Mouse (Mus musculus) CD4-positive, CD25-positive, alpha-beta regulatory T cell, adult 9 weeks (primary cell): ENCODE data around the gene Dis3l. TPM values are rescaled to one million over a fixed set of nuclear protein-coding genes. Genes with fewer than 3 reads are reported as not detected.

Experiments used
- polyA plus RNA-seq: library from polyadenylated mRNA; unstranded; fragments of 100-300 nt; shearing (Covaris generic); gene quantifications from one replicate; pipeline ENCODE4 v1.2.1, GENCODE M21; 2017

Gene Dis3l
- polyA plus RNA-seq = 14.4 TPM

DNA sequence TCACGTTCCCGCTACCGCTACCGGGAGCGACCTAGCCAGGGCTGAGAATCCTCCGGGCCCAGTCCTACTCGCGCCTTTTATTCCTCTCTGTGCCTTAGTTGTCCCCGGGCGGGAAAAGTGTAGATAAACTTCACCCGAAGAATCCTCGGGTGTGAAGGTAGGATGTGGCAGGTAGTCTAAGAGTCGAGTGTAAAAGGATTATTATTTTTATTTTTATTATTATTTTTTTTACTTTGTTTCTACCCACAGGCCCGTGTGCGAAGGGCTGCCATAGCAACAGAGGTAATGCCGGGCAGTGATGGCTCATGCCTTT lies at the start of gene Dis3l:
TSS of gene Dis3l (minus strand) at position 35 of the 313 bp plus-strand sequence.

DNA sequence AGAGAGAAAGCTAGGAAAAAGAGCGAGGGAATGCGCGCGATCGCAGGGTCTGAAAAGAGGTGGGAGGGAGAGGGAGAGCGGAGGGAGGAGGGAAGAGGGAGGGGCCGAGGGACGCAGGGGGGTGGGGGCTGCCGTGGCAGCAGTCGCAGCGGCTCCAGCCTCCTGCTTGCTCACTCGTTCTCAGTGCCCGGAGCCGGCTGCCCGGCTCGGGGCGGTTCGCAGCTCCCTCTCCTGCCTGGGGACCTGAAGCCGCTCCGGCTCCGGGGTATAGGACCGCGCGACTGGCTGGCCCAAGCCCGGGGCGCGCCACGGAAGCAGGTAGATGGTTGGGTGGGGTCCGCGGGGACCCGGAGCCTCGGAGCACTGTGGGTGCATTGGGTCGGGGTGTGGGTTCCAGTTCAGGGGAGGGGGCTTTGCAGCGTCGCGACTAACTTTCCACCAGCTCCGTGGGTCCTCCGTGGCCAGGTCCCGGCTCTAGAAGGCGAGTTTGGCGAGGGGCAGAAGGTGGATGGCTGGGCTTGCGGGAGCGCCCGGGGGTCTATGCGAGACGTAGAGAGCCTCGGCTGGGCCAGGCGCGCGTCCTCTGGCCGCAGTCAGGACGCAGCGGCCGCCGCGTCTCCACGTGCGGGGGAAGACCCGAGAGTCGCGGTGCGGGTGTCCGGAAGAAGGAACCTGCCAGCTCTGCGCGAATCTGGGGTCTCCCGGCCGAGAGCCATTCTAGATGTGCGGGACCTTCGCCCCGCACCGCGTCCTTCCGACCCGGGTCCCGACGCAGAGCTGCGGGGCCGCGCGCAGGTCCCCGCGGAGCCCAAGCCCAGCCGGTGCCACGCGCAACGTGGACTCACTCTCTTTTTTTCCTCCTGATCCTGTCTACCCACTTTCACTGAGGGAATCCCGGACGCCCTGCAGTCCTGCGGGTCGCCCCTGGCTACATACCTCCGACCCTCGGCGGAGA lies 44.7 kb upstream of the Dis3l start, which contains the start of gene Megf11:
TSS of gene Megf11 (plus strand) at position 116 of the 955 bp plus-strand sequence.

DNA sequence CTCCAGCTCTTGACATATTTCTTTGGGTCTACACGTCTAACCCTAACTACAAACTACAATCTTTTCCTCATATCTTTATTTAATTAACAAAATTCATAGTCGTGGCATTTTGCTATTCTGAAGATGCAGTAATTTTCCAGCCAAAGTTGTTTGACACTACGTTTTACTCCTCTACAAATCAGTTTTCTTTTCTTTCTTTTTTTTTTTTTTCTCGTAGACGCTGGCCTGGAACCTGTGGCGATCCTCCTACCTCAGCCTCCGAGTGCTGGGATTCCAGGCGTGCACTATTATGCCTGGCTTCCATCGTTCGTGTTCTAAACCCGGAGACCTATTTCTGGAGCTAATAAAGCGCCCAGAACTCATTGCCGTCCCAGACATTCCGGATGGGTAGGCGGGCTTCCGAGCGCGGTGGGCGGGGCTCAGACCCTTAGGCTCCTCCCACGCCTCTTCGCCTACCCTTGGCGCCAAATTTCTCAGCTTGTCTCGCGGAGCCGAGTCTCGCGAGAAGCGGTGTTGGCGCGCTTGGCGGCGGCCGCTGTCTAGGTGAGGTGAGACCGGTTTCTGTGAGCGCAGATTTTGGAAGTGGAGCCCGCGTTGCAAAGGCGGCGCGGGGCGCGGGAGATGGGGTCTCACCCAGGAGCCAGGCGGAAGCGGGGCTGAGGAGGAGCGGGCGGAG lies 59.8 kb downstream of the Dis3l start, which contains the start of gene Tipin:
TSS of gene Tipin (plus strand) at position 477 of the 676 bp plus-strand sequence.

Other genes starting within 250 kb of the Dis3l start
- gene Lctl, start 224.1 kb downstream of the Dis3l start, polyA plus RNA-seq = not detected
- gene Zwilch, start 168.2 kb downstream of the Dis3l start, polyA plus RNA-seq = 4.4 TPM
- gene Rpl4, start 167.9 kb downstream of the Dis3l start, polyA plus RNA-seq = 1,868 TPM
- 66.9 TPM for gene Snapc5, start 162.0 kb downstream of the Dis3l start, polyA plus RNA-seq
- gene Uchl4, start 106.1 kb downstream of the Dis3l start, polyA plus RNA-seq = 9.0 TPM
- gene Map2k1, start 87.7 kb downstream of the Dis3l start, polyA plus RNA-seq = 36.9 TPM
- gene Tipin, start 59.7 kb downstream of the Dis3l start, polyA plus RNA-seq = 56.6 TPM
- gene Megf11, start 44.3 kb upstream of the Dis3l start, polyA plus RNA-seq = 0.29 TPM